Mouse (Mus musculus): ENCODE data around the gene Pkp4. TPM values are rescaled to one million over a fixed set of nuclear protein-coding genes. Genes with fewer than 3 reads are reported as not detected.

Gene Pkp4
- total RNA-seq, 2 experiments from 2014 or later = 214 to 223 TPM

GRCm38 (mm10) chr2:59248806-59249205, 88.2 kb downstream of the Pkp4 start:
- intact Hi-C loops (cut with DNase I) = no loop called here
- no peak for DNase-seq (ENCODE audit: low spot score in 2 of 2)

DNA sequence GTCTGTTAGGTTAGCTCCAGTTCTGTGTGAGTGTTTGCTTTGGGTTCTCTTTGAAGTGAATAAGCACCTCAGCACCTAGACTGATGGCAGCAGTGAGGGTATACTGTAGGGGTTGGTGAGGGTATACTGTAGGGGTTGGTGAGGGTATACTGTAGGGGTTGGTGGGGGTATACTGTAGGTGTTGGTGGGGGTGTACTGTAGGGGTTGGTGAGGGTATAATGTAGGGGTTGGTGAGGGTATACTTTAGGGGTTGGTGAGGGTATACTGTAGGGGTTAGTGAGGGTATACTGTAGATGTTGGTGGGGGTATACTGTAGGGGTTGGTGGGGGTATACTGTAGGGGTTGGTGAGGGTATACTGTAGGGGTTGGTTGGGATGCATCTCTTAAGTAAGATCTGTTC, 92.2 kb downstream of the Pkp4 start:
- intact Hi-C loops (cut with DNase I) = no loop called here
- no peak for DNase-seq (ENCODE audit: low spot score in 2 of 2)

GRCm38 (mm10) chr2:59253435-59253834, 92.8 kb downstream of the Pkp4 start:
- intact Hi-C loops (cut with DNase I) = no loop called here
- no peak for DNase-seq (ENCODE audit: low spot score in 2 of 2)

- intact Hi-C loops (cut with DNase I) = no loop called here
- DNase-seq (ENCODE audit: low spot score in 2 of 2) = peak; percentile 34 to 75
Measured at GRCm38 (mm10) chr2:59258821-59259231, 98.2 kb downstream of the Pkp4 start.

GRCm38 (mm10) chr2:59259346-59259745, 98.7 kb downstream of the Pkp4 start:
- intact Hi-C loops (cut with DNase I) = no loop called here
- DNase-seq (ENCODE audit: low spot score in 2 of 2) = no peak

DNA sequence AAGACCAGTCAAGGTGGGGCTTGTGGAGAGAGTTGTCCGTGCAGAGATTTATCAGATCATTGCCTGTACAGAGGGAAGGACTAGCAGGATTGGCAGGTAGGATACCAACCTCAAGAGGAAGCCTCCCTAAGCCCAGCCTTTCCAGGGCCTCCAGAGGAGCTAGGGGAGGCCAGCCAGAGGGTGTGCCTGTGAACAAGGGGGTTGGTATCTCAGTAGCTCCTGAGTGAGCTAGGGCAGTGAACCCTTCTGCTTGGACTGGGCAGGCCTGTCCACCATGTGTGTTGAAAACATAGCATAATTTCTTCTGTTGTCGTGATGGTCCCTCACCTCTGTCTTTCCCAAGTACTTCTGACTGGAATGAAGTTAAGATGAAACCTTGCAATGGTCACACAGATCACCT, 100.6 kb downstream of the Pkp4 start:
- no peak for DNase-seq (ENCODE audit: low spot score in 2 of 2)
- intact Hi-C loops (cut with DNase I) = no loop called here

- intact Hi-C loops (cut with DNase I) = no loop called here
Measured at GRCm38 (mm10) chr2:59266428-59266827, 105.8 kb downstream of the Pkp4 start.

GRCm38 (mm10) chr2:59271835-59272234, 111.2 kb downstream of the Pkp4 start:
- intact Hi-C loops (cut with DNase I) = no loop called here
- no peak for DNase-seq (ENCODE audit: low spot score in 2 of 2)

More at GRCm38 (mm10) chr2:59266428-59266827, 105.8 kb downstream of the Pkp4 start:
- DNase-seq (ENCODE audit: low spot score in 2 of 2) = no peak

DNA sequence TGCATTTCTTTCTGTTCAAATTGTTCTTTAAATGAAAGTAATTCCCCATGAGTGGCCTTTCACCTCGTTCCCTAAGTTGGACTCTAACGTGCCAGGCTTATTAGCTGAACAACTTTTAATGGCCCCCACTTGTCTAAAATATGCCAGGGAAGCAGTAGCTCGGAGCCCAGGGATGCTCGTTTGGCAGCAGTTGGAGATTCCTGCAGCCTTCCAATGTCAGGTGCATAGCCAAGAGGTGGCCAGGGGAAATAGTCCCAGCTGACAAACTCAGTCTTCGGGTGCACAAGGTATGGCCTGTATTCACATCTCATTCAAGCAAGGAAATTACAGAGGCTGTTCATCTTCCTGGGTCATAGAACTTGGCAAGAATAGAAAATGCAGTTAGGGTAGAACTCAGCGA, 112.1 kb downstream of the Pkp4 start:
- intact Hi-C loops (cut with DNase I) = no loop called here
- no peak for DNase-seq (ENCODE audit: low spot score in 2 of 2)

DNA sequence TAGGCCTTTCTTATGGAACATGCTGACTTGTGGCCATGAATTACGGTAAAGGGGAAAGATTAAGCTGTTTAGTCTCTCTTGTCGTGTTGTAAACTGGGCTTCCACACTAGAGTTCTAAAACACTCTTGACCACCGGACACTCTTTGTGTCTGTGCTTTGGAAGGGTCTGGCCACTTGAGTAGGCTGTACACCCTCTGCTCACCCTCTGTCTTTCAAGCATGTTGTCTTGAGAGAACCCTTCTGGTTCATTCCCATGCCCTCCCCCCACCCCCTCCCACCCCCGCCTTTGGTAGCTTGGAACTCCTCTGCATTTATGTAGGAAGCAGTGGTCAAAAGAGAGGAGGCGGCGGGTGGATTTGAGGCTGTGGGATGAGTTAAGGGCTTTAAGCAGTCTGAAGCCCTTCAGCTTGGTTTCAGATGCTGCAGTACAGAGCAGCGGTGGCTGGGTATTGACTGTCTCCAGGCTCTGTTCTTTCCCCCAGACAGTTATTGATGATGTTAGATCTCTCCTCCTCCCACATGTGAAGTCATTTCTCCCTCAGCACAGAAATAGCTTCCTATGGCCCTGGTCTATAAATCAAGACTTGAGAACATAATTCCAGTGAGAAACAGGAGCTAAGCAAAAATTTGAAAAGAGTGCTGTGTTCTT, 120.4 kb downstream of the Pkp4 start:
- no peak for DNase-seq (ENCODE audit: low spot score in 2 of 2)
- intact Hi-C loops (cut with DNase I) = no loop called here

- intact Hi-C loops (cut with DNase I) = no loop called here
Measured at GRCm38 (mm10) chr2:59282966-59283365, 122.3 kb downstream of the Pkp4 start.

GRCm38 (mm10) chr2:59284216-59284615, 123.6 kb downstream of the Pkp4 start:
- intact Hi-C loops (cut with DNase I) = no loop called here
- DNase-seq (ENCODE audit: low spot score in 2 of 2) = no peak

More at GRCm38 (mm10) chr2:59282966-59283365, 122.3 kb downstream of the Pkp4 start:
- no peak for DNase-seq (ENCODE audit: low spot score in 2 of 2)

DNA sequence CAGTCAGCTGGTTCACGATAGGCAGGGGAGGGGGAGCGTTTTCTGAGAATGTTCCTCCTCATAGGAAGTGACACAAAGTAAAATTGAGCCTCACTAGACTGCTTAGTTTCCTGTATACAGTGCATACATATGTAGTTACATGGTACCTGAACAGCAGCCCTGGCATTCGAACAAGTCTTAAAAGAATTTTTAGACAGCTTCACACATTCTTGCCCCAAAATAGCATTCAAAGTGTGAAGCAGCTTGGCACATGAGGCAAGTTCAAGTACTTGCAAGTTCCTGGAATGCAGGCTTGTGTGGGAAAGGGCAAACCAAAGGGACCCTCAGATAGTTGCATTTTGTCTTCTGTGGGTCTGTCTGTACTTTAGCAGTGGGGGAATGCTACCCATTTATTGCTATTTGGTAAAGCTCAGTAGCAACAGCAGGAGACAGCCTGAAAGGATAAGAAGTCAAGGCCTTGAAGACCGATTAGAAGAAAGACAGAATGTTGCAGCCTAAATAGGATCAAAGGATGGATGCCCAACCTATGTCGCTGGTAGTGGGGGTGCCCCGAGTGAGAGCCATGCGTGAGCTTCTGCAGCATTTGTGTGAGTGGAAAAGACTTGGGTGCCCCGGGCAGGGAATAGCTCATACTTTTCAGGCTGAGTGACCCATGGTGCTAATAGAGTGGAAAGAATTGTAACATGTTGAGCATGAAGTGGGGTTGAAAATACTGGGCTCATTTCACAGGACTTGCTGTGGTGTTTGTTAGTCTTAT, 124.3 kb downstream of the Pkp4 start:
- DNase-seq (ENCODE audit: low spot score in 2 of 2) = peak in 1 of 2 experiments; percentile 28
- intact Hi-C loops (cut with DNase I) = no loop called here

DNA sequence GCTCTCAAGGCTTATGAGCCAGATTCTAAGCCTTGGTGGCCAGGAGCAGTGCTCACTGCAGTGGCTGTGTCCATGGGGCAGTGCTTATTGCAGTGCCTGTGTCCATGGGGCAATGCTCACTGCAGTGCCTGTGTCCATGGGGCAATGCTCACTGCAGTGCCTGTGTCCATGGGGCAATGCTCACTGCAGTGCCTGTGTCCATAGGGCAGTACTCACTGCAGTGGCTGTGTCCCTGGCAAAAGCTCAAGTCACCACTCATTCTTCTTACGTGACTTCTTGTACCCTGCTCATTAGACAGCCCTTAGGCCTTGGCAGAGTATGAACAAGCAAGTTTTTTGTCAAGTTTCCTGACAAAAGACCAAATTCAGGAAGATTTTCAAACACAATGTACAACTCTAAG, 124.9 kb downstream of the Pkp4 start:
- no peak for DNase-seq (ENCODE audit: low spot score in 2 of 2)
- intact Hi-C loops (cut with DNase I) = no loop called here

GRCm38 (mm10) chr2:59286247-59286646, 125.6 kb downstream of the Pkp4 start:
- intact Hi-C loops (cut with DNase I) = no loop called here
- peak; percentile 71 to 76 for DNase-seq (ENCODE audit: low spot score in 2 of 2)

- intact Hi-C loops (cut with DNase I) = no loop called here
Measured at GRCm38 (mm10) chr2:59287630-59288029, 127.0 kb downstream of the Pkp4 start.

DNA sequence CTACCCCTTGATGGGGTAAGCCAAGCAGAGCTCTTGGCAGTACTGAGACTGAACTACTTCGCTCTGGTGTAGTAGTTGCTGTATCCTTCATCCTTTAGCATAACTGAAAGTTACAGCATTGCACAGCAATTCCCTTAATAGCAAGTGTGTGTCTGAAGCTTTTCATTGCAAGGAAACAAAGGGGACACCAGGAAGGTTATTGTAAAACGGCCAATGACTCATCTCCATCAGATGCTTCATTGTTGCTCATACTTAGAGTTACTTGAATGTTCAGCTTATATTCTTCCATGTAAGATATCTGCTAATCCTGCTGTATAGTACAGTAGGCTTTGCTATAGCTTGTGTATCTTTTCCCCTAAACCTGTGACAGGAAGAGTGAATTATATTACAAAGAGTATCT, 128.8 kb downstream of the Pkp4 start:
- intact Hi-C loops (cut with DNase I) = no loop called here
- no peak for DNase-seq (ENCODE audit: low spot score in 2 of 2)

More at GRCm38 (mm10) chr2:59287630-59288029, 127.0 kb downstream of the Pkp4 start:
- no peak for DNase-seq (ENCODE audit: low spot score in 2 of 2)

- intact Hi-C loops (cut with DNase I) = no loop called here
- DNase-seq (ENCODE audit: low spot score in 2 of 2) = no peak
Measured at GRCm38 (mm10) chr2:59290391-59290790, 129.7 kb downstream of the Pkp4 start.

DNA sequence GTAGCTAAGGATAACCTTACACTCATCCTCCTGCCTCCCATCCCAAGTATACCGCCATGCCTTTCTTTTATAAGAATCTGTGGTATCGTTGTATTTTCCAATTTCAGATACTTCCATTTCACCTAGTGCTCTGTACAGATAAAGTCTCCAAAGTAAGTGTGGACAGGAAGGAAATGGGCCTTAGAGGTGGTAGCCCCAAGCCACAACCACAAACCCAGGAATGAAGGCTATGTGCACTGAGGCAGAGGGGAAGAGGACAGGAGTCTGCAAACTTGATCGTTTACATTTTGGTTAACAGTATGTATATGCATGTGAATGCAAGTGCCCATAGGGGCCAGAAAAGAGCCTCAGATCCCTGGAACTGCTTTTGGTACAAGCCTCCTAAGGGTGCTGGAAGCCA, 139.2 kb downstream of the Pkp4 start:
- intact Hi-C loops (cut with DNase I) = no loop called here
- DNase-seq (ENCODE audit: low spot score in 2 of 2) = no peak

DNA sequence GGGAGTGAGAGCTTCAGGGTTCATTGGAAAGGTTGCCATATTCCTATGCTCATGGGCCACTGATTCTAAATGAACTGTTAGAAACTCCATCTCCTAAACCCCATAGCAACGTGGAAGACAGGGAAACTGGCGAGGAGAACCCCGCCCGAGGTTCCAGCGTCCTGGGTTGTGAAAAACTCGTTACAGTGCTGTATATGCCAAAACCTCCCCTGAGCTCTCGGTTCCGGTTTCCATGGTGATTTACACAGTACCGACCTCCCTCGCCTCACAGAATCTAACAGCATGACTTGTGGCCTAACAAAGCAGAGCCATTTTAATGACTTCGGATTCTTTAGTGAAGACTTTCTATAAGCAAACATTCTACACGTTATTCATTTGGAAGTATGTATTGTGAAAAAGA, 141.0 kb downstream of the Pkp4 start:
- intact Hi-C loops (cut with DNase I) = no loop called here

GRCm38 (mm10) chr2:59302430-59302829, 141.8 kb downstream of the Pkp4 start:
- DNase-seq (ENCODE audit: low spot score in 2 of 2) = no peak
- intact Hi-C loops (cut with DNase I) = no loop called here

More for the DNA sequence above, 141.0 kb downstream of the Pkp4 start:
- peak in 1 of 2 experiments; percentile 21 for DNase-seq (ENCODE audit: low spot score in 2 of 2)

All from left cerebral cortex, postnatal 14 days (tissue).